Mouse (Mus musculus): ENCODE data around the gene Abcb9. TPM values are rescaled to one million over a fixed set of nuclear protein-coding genes. Genes with fewer than 3 reads are reported as not detected.

Abcb9 gene
- polyA plus RNA-seq, 1 experiment from 2014 or later, result 0.20 TPM

DNA sequence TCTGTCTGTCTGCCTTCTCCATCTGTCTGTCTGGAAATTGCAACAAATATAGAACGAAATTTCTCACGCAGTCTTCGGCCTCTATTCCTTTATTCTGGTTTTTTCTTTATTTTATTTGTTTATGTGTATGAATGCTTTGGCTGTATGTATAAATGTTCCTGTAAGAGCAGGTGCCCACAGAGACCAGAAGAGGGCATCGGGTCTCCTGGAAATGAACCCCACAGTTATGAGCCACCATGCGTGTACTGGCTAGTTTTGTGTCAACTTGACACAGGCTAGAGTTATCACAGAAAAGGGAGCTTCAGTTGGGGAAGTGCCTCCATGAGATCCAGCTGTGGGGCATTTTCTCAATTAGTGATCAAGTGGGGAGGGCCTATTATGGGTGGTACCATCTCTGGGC, 51.6 kb downstream of the Abcb9 start:
- H3K36me3 ChIP-seq (ENCODE audit: control insufficient read depth, insufficient read depth, low read length), result no peaks in the 10 kb centered on the region
- H3K9ac ChIP-seq (ENCODE audit: low read length), result no peak overlapping the region
- DNase-seq (ENCODE audit: low spot score) (no peak), ATAC-seq (ENCODE audit: insufficient number of reproducible peaks, low FRiP score, low TSS enrichment, low read depth) (no peak)
- H3K27ac ChIP-seq (replicated peaks; ENCODE audit: low read depth, low read length), result no peak overlapping the region
- H3K27me3 ChIP-seq (ENCODE audit: control insufficient read depth, insufficient read depth, low read length), result no peaks in the 10 kb centered on the region
- no peak overlapping the region for H3K4me2 ChIP-seq (ENCODE audit: low read depth, severe bottlenecking)
- H3K4me1 ChIP-seq (ENCODE audit: control insufficient read depth, insufficient read depth, low read length), result no peaks in the 10 kb centered on the region; the same call in 1 of the 2 replicates
- H3K4me3 ChIP-seq (ENCODE audit: low read depth, low read length), result no peak overlapping the region
- no peaks in the 10 kb centered on the region for H3K9me3 ChIP-seq (ENCODE audit: control insufficient read depth, low read length)
- WGBS, result 94% methylated on average over 5 of the region's 5 CpGs

DNA sequence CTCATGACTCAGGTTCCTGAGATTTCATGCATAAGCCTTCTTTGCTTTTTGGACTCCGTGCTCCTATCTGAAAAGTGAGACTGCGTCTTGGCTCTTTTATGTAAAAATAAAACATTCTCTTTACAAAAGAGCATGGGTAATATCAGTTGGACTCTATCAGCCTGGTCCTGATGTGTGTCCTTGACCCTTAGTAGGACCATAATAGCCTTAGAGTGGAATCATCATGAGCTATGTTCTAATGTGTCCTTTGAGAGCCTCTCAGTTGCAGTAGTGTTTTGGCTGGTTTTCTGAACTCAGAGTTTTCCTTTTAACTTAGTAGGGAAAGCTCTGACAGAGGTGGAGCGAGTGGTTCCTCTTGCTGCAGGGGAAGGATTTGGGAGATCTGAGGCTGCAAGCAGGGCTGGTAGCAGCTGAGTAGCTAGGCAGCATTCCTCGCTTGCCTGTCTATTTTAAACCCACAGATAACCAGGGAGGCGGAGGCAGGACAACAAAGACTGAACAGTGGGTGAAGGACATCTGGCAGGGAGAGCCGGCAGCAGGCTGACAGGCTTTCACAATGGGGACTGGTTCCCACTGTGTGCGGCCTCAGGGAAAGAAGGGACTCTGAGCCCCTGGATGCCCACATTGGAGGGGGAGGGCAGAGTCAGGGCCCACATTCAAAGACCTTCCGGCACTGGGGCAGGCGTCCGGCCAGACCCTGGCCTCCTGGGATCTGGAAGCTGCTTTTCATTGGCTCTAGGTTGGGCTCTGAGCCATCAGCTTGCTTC, 52.2 kb downstream of the Abcb9 start:
- H3K9ac ChIP-seq (ENCODE audit: low read length), result no peak overlapping the region
- no peaks in the 10 kb centered on the region for H3K27me3 ChIP-seq (ENCODE audit: control insufficient read depth, insufficient read depth, low read length)
- no peak overlapping the region for H3K27ac ChIP-seq (replicated peaks; ENCODE audit: low read depth, low read length)
- ATAC-seq (ENCODE audit: insufficient number of reproducible peaks, low FRiP score, low TSS enrichment, low read depth) (no peak), DNase-seq (ENCODE audit: low spot score) (no peak)
- no peak overlapping the region for H3K4me2 ChIP-seq (ENCODE audit: low read depth, severe bottlenecking)
- H3K36me3 ChIP-seq (ENCODE audit: control insufficient read depth, insufficient read depth, low read length), result no peaks in the 10 kb centered on the region
- no peak overlapping the region for H3K4me3 ChIP-seq (ENCODE audit: low read depth, low read length)
- no peaks in the 10 kb centered on the region; the same call in 1 of the 2 replicates for H3K4me1 ChIP-seq (ENCODE audit: control insufficient read depth, insufficient read depth, low read length)
- no peaks in the 10 kb centered on the region for H3K9me3 ChIP-seq (ENCODE audit: control insufficient read depth, low read length)
- 51% methylated on average over 10 of the region's 10 CpGs for WGBS

DNA sequence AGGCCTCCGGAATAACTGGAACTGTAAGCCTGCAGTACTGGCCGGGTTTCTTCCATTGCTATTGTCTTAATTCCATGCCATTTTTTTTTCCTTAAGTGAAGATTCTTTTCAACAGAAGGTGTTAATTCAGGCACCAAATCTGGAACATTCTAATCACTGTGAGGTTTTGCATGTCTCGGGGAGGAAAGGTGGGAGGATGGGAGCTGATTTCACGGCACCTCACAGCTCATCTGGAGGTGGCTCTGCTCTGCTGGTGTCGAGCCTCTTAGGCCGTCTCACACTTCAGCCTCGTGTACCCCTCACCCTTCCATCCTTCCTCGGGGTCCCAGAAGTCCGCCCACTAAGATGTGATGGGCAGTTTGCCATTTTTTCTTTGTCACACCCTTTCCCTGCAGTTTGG, 54.5 kb downstream of the Abcb9 start:
- no peak overlapping the region for H3K9ac ChIP-seq (ENCODE audit: low read length)
- no peak overlapping the region for H3K4me3 ChIP-seq (ENCODE audit: low read depth, low read length)
- WGBS, result 75% methylated on average over 9 of the region's 9 CpGs
- no peaks in the 10 kb centered on the region for H3K36me3 ChIP-seq (ENCODE audit: control insufficient read depth, insufficient read depth, low read length)
- no peaks in the 10 kb centered on the region; the same call in 1 of the 2 replicates for H3K4me1 ChIP-seq (ENCODE audit: control insufficient read depth, insufficient read depth, low read length)
- DNase-seq (ENCODE audit: low spot score) (no peak), ATAC-seq (ENCODE audit: insufficient number of reproducible peaks, low FRiP score, low TSS enrichment, low read depth) (no peak)
- no peak overlapping the region for H3K27ac ChIP-seq (replicated peaks; ENCODE audit: low read depth, low read length)
- H3K4me2 ChIP-seq (ENCODE audit: low read depth, severe bottlenecking), result no peak overlapping the region
- no peaks in the 10 kb centered on the region for H3K9me3 ChIP-seq (ENCODE audit: control insufficient read depth, low read length)
- H3K27me3 ChIP-seq (ENCODE audit: control insufficient read depth, insufficient read depth, low read length), result no peaks in the 10 kb centered on the region

DNA sequence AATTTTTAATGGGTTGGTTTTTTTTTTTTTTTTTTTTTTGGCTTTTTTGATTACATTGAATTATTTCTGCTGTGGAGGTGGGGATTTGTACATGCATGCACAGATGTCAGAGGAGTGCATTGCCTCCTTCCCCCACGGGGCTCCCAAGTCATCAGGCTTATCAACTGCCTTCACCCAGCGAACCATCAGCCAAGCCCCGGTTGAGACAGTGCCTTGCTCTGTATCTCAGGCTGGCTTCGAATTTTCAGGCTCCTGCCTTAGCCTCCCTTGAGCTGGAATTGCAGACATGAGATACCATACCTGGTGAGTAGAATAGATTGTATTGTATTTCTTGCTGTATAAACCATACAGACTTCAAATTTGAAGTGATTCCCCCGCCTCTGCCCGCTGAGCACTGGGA, 56.0 kb downstream of the Abcb9 start:
- Histone ChIP-seq H3K27me3 (ENCODE audit: control insufficient read depth, insufficient read depth, low read length) (no peaks in the 10 kb centered on the region), H3K9me3 (ENCODE audit: control insufficient read depth, low read length) (no peaks in the 10 kb centered on the region)

DNA sequence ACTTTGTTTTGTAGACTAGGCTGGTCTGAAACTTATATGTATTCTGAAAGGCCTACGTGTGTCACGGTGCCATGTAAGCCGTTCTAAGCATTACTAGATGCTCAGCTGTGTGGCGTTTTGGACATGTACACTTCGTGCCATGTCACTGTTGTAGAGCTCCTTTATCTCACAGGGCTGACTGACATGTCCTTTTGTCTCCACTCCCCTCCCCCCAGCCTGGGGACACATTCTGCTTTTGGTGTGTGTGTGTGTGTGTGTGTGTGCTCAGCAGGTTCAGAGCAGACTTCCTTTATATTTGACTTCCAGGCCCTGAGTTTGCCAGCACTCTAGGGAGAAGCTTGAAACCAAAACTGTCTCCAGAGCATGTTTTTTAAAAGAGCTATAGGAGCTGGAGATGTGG, 58.8 kb downstream of the Abcb9 start:
- no peaks in the 10 kb centered on the region for H3K36me3 ChIP-seq (ENCODE audit: control insufficient read depth, insufficient read depth, low read length)
- 81% methylated on average over 5 of the region's 5 CpGs for WGBS
- H3K9me3 ChIP-seq (ENCODE audit: control insufficient read depth, low read length), result no peaks in the 10 kb centered on the region
- no peak overlapping the region for H3K4me3 ChIP-seq (ENCODE audit: low read depth, low read length)
- no peaks in the 10 kb centered on the region for H3K27me3 ChIP-seq (ENCODE audit: control insufficient read depth, insufficient read depth, low read length)
- no peak overlapping the region for H3K9ac ChIP-seq (ENCODE audit: low read length)
- DNase-seq (ENCODE audit: low spot score), result no peak
- H3K27ac ChIP-seq (replicated peaks; ENCODE audit: low read depth, low read length), result no peak overlapping the region
- no peak overlapping the region for H3K4me2 ChIP-seq (ENCODE audit: low read depth, severe bottlenecking)
- ATAC-seq (ENCODE audit: insufficient number of reproducible peaks, low FRiP score, low TSS enrichment, low read depth), result no peak
- no peaks in the 10 kb centered on the region for H3K4me1 ChIP-seq (ENCODE audit: control insufficient read depth, insufficient read depth, low read length)

More for the DNA sequence above, 56.0 kb downstream of the Abcb9 start:
- WGBS, result 91% methylated on average over 6 of the region's 6 CpGs
- Histone ChIP-seq H3K4me2 (ENCODE audit: low read depth, severe bottlenecking) (no peak overlapping the region), H3K36me3 (ENCODE audit: control insufficient read depth, insufficient read depth, low read length) (no peaks in the 10 kb centered on the region), H3K9ac (ENCODE audit: low read length) (no peak overlapping the region), H3K4me3 (ENCODE audit: low read depth, low read length) (no peak overlapping the region), H3K4me1 (ENCODE audit: control insufficient read depth, insufficient read depth, low read length) (no peaks in the 10 kb centered on the region), H3K27ac (replicated peaks; ENCODE audit: low read depth, low read length) (no peak overlapping the region)
- DNase-seq (ENCODE audit: low spot score), result no peak
- no peak for ATAC-seq (ENCODE audit: insufficient number of reproducible peaks, low FRiP score, low TSS enrichment, low read depth)

DNA sequence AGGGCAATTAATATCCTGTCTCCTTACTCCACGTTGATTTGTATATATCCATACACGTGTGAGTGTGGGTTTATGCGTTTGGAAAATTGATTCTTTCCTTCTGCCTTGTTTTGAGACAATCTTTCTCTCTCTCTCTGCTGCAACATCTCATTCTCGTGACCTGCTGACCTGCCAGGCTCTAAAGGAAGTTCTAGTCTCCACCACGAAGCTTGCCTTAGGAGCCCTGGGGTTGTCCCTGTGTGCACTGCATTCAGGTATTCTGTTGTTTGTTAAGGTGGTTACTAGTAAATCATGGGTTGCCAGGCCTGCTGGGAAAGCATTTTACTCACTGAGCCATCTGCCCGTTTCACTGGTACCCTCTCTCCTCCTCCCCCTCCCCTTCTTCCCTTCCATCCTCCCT, 59.3 kb downstream of the Abcb9 start:
- no peaks in the 10 kb centered on the region for H3K27me3 ChIP-seq (ENCODE audit: control insufficient read depth, insufficient read depth, low read length)
- no peak overlapping the region for H3K4me3 ChIP-seq (ENCODE audit: low read depth, low read length)
- H3K27ac ChIP-seq (replicated peaks; ENCODE audit: low read depth, low read length), result no peak overlapping the region
- no peaks in the 10 kb centered on the region for H3K36me3 ChIP-seq (ENCODE audit: control insufficient read depth, insufficient read depth, low read length)
- no peak overlapping the region for H3K9ac ChIP-seq (ENCODE audit: low read length)
- 51% methylated on average over 6 of the region's 6 CpGs for WGBS
- no peak for ATAC-seq (ENCODE audit: insufficient number of reproducible peaks, low FRiP score, low TSS enrichment, low read depth)
- no peaks in the 10 kb centered on the region for H3K4me1 ChIP-seq (ENCODE audit: control insufficient read depth, insufficient read depth, low read length)
- DNase-seq (ENCODE audit: low spot score), result no peak
- H3K9me3 ChIP-seq (ENCODE audit: control insufficient read depth, low read length), result no peaks in the 10 kb centered on the region
- no peak overlapping the region for H3K4me2 ChIP-seq (ENCODE audit: low read depth, severe bottlenecking)

DNA sequence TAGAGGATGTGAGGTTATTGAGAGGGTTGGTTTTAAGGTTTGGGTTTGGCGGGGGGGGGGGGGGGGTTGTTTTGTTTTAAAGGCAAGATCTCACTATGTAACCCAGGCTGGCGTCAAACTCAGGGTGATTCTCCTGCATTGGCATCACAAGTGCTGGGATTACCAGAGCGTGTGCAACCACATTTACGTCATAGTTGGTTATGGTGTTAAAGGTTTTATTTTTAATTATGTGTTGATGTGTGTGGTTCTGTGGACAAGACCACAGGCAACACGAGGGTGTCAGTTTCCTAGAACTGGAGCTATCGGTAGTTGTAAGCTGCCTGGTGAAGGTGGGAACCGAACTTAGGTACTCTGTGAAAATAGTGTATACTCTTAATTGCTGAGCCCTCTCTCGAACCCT, 59.8 kb downstream of the Abcb9 start:
- no peaks in the 10 kb centered on the region for H3K9me3 ChIP-seq (ENCODE audit: control insufficient read depth, low read length)
- H3K4me1 ChIP-seq (ENCODE audit: control insufficient read depth, insufficient read depth, low read length), result peaks cover 5% of the 10 kb centered on the region; the same call in 1 of the 2 replicates
- H3K27ac ChIP-seq (replicated peaks; ENCODE audit: low read depth, low read length), result no peak overlapping the region
- no peaks in the 10 kb centered on the region for H3K27me3 ChIP-seq (ENCODE audit: control insufficient read depth, insufficient read depth, low read length)
- H3K4me2 ChIP-seq (ENCODE audit: low read depth, severe bottlenecking), result no peak overlapping the region
- no peak for ATAC-seq (ENCODE audit: insufficient number of reproducible peaks, low FRiP score, low TSS enrichment, low read depth)
- no peak for DNase-seq (ENCODE audit: low spot score)
- WGBS, result 72% methylated on average over 8 of the region's 8 CpGs
- no peak overlapping the region for H3K9ac ChIP-seq (ENCODE audit: low read length)
- no peaks in the 10 kb centered on the region for H3K36me3 ChIP-seq (ENCODE audit: control insufficient read depth, insufficient read depth, low read length)
- H3K4me3 ChIP-seq (ENCODE audit: low read depth, low read length), result no peak overlapping the region

DNA sequence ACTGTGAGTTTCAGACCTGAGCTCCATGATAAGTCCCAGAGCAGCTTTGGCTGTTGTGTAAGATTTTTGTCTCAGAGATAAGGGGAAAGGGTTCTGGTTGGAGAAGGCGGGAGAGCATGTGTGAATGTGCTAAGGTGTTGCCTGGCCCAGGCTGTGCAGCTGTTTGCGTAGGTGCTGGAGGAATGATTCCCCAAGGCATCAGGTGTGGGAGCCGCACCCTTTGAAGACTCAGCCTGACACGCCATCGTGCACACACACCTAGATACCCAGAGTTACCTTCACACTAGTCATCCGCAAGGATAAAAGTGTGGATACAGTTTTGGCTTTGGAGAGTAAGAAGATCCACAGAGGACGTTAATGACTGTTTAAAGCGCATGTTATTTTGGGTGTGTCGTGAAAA, 60.2 kb downstream of the Abcb9 start:
- Histone ChIP-seq H3K27me3 (ENCODE audit: control insufficient read depth, insufficient read depth, low read length) (no peaks in the 10 kb centered on the region), H3K4me2 (ENCODE audit: low read depth, severe bottlenecking) (no peak overlapping the region), H3K9me3 (ENCODE audit: control insufficient read depth, low read length) (no peaks in the 10 kb centered on the region), H3K27ac (replicated peaks; ENCODE audit: low read depth, low read length) (no peak overlapping the region), H3K4me1 (ENCODE audit: control insufficient read depth, insufficient read depth, low read length) (peaks cover 8% of the 10 kb centered on the region; the same call in 1 of the 2 replicates), H3K4me3 (ENCODE audit: low read depth, low read length) (no peak overlapping the region), H3K36me3 (ENCODE audit: control insufficient read depth, insufficient read depth, low read length) (no peaks in the 10 kb centered on the region), H3K9ac (ENCODE audit: low read length) (no peak overlapping the region)
- no peak for ATAC-seq (ENCODE audit: insufficient number of reproducible peaks, low FRiP score, low TSS enrichment, low read depth)
- 90% methylated on average over 9 of the region's 9 CpGs for WGBS
- no peak for DNase-seq (ENCODE audit: low spot score)

DNA sequence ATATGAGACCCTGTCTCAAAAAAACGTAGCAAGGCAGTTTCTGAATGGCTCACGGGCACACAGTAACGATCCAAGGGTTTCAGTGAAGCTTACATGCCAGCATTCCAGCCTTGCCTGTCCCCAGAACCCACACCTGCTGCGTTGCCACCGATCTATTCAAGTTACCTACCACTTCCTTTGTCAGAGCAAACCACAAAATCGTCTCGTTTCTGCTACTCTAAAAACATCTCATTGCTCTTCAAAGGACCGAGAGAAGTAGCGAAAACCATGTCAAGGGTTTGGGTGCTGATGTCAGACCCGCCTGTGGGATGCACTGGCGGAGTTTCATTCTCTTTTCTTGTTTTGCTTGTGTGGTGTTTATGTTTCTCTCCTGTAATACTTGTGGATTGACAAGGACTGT, 61.1 kb downstream of the Abcb9 start:
- H3K4me2 ChIP-seq (ENCODE audit: low read depth, severe bottlenecking), result no peak overlapping the region
- ATAC-seq (ENCODE audit: insufficient number of reproducible peaks, low FRiP score, low TSS enrichment, low read depth), result no peak
- no peak overlapping the region for H3K27ac ChIP-seq (replicated peaks; ENCODE audit: low read depth, low read length)
- H3K4me1 ChIP-seq (ENCODE audit: control insufficient read depth, insufficient read depth, low read length), result peaks cover 8% of the 10 kb centered on the region; the same call in 1 of the 2 replicates
- H3K27me3 ChIP-seq (ENCODE audit: control insufficient read depth, insufficient read depth, low read length), result no peaks in the 10 kb centered on the region
- H3K4me3 ChIP-seq (ENCODE audit: low read depth, low read length), result no peak overlapping the region
- no peak overlapping the region for H3K9ac ChIP-seq (ENCODE audit: low read length)
- H3K36me3 ChIP-seq (ENCODE audit: control insufficient read depth, insufficient read depth, low read length), result no peaks in the 10 kb centered on the region
- no peaks in the 10 kb centered on the region for H3K9me3 ChIP-seq (ENCODE audit: control insufficient read depth, low read length)
- WGBS, result 77% methylated on average over 11 of the region's 11 CpGs
- DNase-seq (ENCODE audit: low spot score), result no peak

All from limb, embryonic 11.5 days (tissue).